Mouse (Mus musculus) liver, adult 2 months (tissue): Measurements from ENCODE around the gene Ncapd2.

Experiments
- CTCF ChIP-seq: fragments of 200-500 bp; IDR thresholded peaks from 2 replicates; pipeline ENCODE4 v1.5.1; 2011; ENCODE audit warnings: low read depth, low read length, control low read depth
- POLR2A ChIP-seq: fragments of 200-500 bp; IDR thresholded peaks from 2 replicates; pipeline ENCODE4 v1.6.1; 2011; ENCODE audit warnings: low read length, control low read depth; ENCODE audit not compliant: insufficient read depth; ENCODE audit errors: extremely low read depth

DNA sequence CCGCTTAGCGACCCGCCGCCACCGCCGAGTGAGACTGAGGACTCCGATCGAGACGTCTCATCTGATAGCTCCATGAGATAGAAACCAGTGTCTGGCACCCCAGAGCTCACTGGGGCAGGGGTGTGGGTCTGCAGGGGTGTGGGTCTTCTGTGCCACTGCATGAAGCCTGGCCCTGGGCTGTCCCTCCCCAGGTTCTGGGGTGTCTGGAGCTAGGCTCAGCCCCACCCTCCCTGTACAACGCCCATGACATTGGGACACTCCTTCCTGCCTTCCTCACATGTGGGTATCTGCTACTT lies 31.0 kb downstream of the Ncapd2 start:
- TF ChIP-seq CTCF (no peak), POLR2A (no peak)
